Mouse (Mus musculus): ENCODE results near the gene Carnmt1. TPM values are rescaled to one million over a fixed set of nuclear protein-coding genes. Genes with fewer than 3 reads are reported as not detected.

Gene Carnmt1
- polyA plus RNA-seq, 1 experiment from 2014 or later = 18.0 TPM

- Histone ChIP-seq H3K4me1 (ENCODE audit: control insufficient read depth, insufficient read depth, low read length) (no peaks in the 10 kb centered on the region), H3K9me3 (ENCODE audit: control insufficient read depth, low read length) (no peaks in the 10 kb centered on the region), H3K27me3 (ENCODE audit: control insufficient read depth, insufficient read depth, low read length) (no peaks in the 10 kb centered on the region), H3K4me2 (ENCODE audit: low read length) (no peak overlapping the region), H3K9ac (replicated peaks; ENCODE audit: low read length) (no peak overlapping the region), H3K36me3 (ENCODE audit: control insufficient read depth, insufficient read depth, low read length) (no peaks in the 10 kb centered on the region), H3K27ac (replicated peaks; ENCODE audit: low read depth, low read length) (no peak overlapping the region), H3K4me3 (replicated peaks; ENCODE audit: low read depth, low read length) (no peak overlapping the region)
- ATAC-seq (ENCODE audit: low FRiP score, low TSS enrichment) = no peak
- no peak for DNase-seq
- 87% methylated on average over 4 of the region's 4 CpGs for WGBS
Measured at GRCm38 (mm10) chr19:18649955-18650354, 20.6 kb upstream of the Carnmt1 start.

GRCm38 (mm10) chr19:18650473-18650872 lies 20.1 kb upstream of the Carnmt1 start:
- 86% methylated on average over 6 of the region's 6 CpGs for WGBS
- Histone ChIP-seq H3K27me3 (ENCODE audit: control insufficient read depth, insufficient read depth, low read length) (no peaks in the 10 kb centered on the region), H3K4me3 (replicated peaks; ENCODE audit: low read depth, low read length) (no peak overlapping the region), H3K9ac (replicated peaks; ENCODE audit: low read length) (no peak overlapping the region), H3K9me3 (ENCODE audit: control insufficient read depth, low read length) (no peaks in the 10 kb centered on the region), H3K27ac (replicated peaks; ENCODE audit: low read depth, low read length) (no peak overlapping the region), H3K36me3 (ENCODE audit: control insufficient read depth, insufficient read depth, low read length) (no peaks in the 10 kb centered on the region), H3K4me1 (ENCODE audit: control insufficient read depth, insufficient read depth, low read length) (no peaks in the 10 kb centered on the region), H3K4me2 (ENCODE audit: low read length) (no peak overlapping the region)
- ATAC-seq (ENCODE audit: low FRiP score, low TSS enrichment) = no peak
- DNase-seq = no peak

- Histone ChIP-seq H3K36me3 (ENCODE audit: control insufficient read depth, insufficient read depth, low read length) (no peaks in the 10 kb centered on the region), H3K4me2 (ENCODE audit: low read length) (no peak overlapping the region), H3K27me3 (ENCODE audit: control insufficient read depth, insufficient read depth, low read length) (no peaks in the 10 kb centered on the region), H3K9ac (replicated peaks; ENCODE audit: low read length) (no peak overlapping the region), H3K4me3 (replicated peaks; ENCODE audit: low read depth, low read length) (no peak overlapping the region), H3K27ac (replicated peaks; ENCODE audit: low read depth, low read length) (no peak overlapping the region), H3K4me1 (ENCODE audit: control insufficient read depth, insufficient read depth, low read length) (no peaks in the 10 kb centered on the region), H3K9me3 (ENCODE audit: control insufficient read depth, low read length) (no peaks in the 10 kb centered on the region)
- ATAC-seq (ENCODE audit: low FRiP score, low TSS enrichment) (no peak), DNase-seq (no peak)
- 89% methylated on average over 4 of the region's 4 CpGs for WGBS
Measured at GRCm38 (mm10) chr19:18652592-18652991, 18.0 kb upstream of the Carnmt1 start.

- Histone ChIP-seq H3K4me2 (ENCODE audit: low read length) (no peak overlapping the region), H3K27ac (replicated peaks; ENCODE audit: low read depth, low read length) (no peak overlapping the region), H3K4me1 (ENCODE audit: control insufficient read depth, insufficient read depth, low read length) (no peaks in the 10 kb centered on the region), H3K27me3 (ENCODE audit: control insufficient read depth, insufficient read depth, low read length) (no peaks in the 10 kb centered on the region), H3K9ac (replicated peaks; ENCODE audit: low read length) (no peak overlapping the region), H3K9me3 (ENCODE audit: control insufficient read depth, low read length) (no peaks in the 10 kb centered on the region), H3K4me3 (replicated peaks; ENCODE audit: low read depth, low read length) (no peak overlapping the region), H3K36me3 (ENCODE audit: control insufficient read depth, insufficient read depth, low read length) (no peaks in the 10 kb centered on the region)
- 87% methylated on average over 6 of the region's 6 CpGs for WGBS
- no peak for ATAC-seq (ENCODE audit: low FRiP score, low TSS enrichment)
- DNase-seq = no peak
Measured at GRCm38 (mm10) chr19:18653058-18653457, 17.5 kb upstream of the Carnmt1 start.

- Histone ChIP-seq H3K4me1 (ENCODE audit: control insufficient read depth, insufficient read depth, low read length) (no peaks in the 10 kb centered on the region), H3K36me3 (ENCODE audit: control insufficient read depth, insufficient read depth, low read length) (no peaks in the 10 kb centered on the region), H3K27ac (replicated peaks; ENCODE audit: low read depth, low read length) (no peak overlapping the region), H3K27me3 (ENCODE audit: control insufficient read depth, insufficient read depth, low read length) (no peaks in the 10 kb centered on the region), H3K4me2 (ENCODE audit: low read length) (no peak overlapping the region), H3K9me3 (ENCODE audit: control insufficient read depth, low read length) (no peaks in the 10 kb centered on the region), H3K4me3 (replicated peaks; ENCODE audit: low read depth, low read length) (no peak overlapping the region), H3K9ac (replicated peaks; ENCODE audit: low read length) (no peak overlapping the region)
- WGBS = 95% methylated on average over 8 of the region's 8 CpGs
- DNase-seq (no peak), ATAC-seq (ENCODE audit: low FRiP score, low TSS enrichment) (no peak)
Measured at GRCm38 (mm10) chr19:18654330-18654729, 16.2 kb upstream of the Carnmt1 start.

GRCm38 (mm10) chr19:18654984-18655383 lies 15.6 kb upstream of the Carnmt1 start:
- H3K9me3 ChIP-seq (ENCODE audit: control insufficient read depth, low read length) = no peaks in the 10 kb centered on the region
- H3K4me1 ChIP-seq (ENCODE audit: control insufficient read depth, insufficient read depth, low read length) = no peaks in the 10 kb centered on the region
- no peak overlapping the region for H3K4me2 ChIP-seq (ENCODE audit: low read length)
- H3K27ac ChIP-seq (replicated peaks; ENCODE audit: low read depth, low read length) = no peak overlapping the region
- H3K36me3 ChIP-seq (ENCODE audit: control insufficient read depth, insufficient read depth, low read length) = no peaks in the 10 kb centered on the region
- WGBS = 87% methylated on average over 5 of the region's 5 CpGs
- H3K4me3 ChIP-seq (replicated peaks; ENCODE audit: low read depth, low read length) = no peak overlapping the region
- DNase-seq = no peak
- no peak for ATAC-seq (ENCODE audit: low FRiP score, low TSS enrichment)
- no peak overlapping the region for H3K9ac ChIP-seq (replicated peaks; ENCODE audit: low read length)
- H3K27me3 ChIP-seq (ENCODE audit: control insufficient read depth, insufficient read depth, low read length) = no peaks in the 10 kb centered on the region

GRCm38 (mm10) chr19:18655999-18656398 lies 14.6 kb upstream of the Carnmt1 start:
- ATAC-seq (ENCODE audit: low FRiP score, low TSS enrichment) = no peak
- Histone ChIP-seq H3K36me3 (ENCODE audit: control insufficient read depth, insufficient read depth, low read length) (no peaks in the 10 kb centered on the region), H3K27ac (replicated peaks; ENCODE audit: low read depth, low read length) (no peak overlapping the region), H3K9ac (replicated peaks; ENCODE audit: low read length) (no peak overlapping the region), H3K9me3 (ENCODE audit: control insufficient read depth, low read length) (no peaks in the 10 kb centered on the region), H3K4me3 (replicated peaks; ENCODE audit: low read depth, low read length) (no peak overlapping the region), H3K4me2 (ENCODE audit: low read length) (no peak overlapping the region), H3K27me3 (ENCODE audit: control insufficient read depth, insufficient read depth, low read length) (no peaks in the 10 kb centered on the region), H3K4me1 (ENCODE audit: control insufficient read depth, insufficient read depth, low read length) (no peaks in the 10 kb centered on the region)
- 82% methylated on average over 7 of the region's 7 CpGs for WGBS
- no peak for DNase-seq

- DNase-seq (no peak), ATAC-seq (ENCODE audit: low FRiP score, low TSS enrichment) (no peak)
- WGBS = 69% methylated on average over 4 of the region's 4 CpGs
- no peak overlapping the region for H3K9ac ChIP-seq (replicated peaks; ENCODE audit: low read length)
- no peaks in the 10 kb centered on the region for H3K27me3 ChIP-seq (ENCODE audit: control insufficient read depth, insufficient read depth, low read length)
- H3K4me2 ChIP-seq (ENCODE audit: low read length) = no peak overlapping the region
- no peak overlapping the region for H3K4me3 ChIP-seq (replicated peaks; ENCODE audit: low read depth, low read length)
- H3K36me3 ChIP-seq (ENCODE audit: control insufficient read depth, insufficient read depth, low read length) = no peaks in the 10 kb centered on the region
- H3K4me1 ChIP-seq (ENCODE audit: control insufficient read depth, insufficient read depth, low read length) = no peaks in the 10 kb centered on the region
- H3K27ac ChIP-seq (replicated peaks; ENCODE audit: low read depth, low read length) = no peak overlapping the region
- H3K9me3 ChIP-seq (ENCODE audit: control insufficient read depth, low read length) = no peaks in the 10 kb centered on the region
Measured at GRCm38 (mm10) chr19:18658473-18658872, 12.1 kb upstream of the Carnmt1 start.

- ATAC-seq (ENCODE audit: low FRiP score, low TSS enrichment) (no peak), DNase-seq (no peak)
- Histone ChIP-seq H3K27ac (replicated peaks; ENCODE audit: low read depth, low read length) (no peak overlapping the region), H3K9me3 (ENCODE audit: control insufficient read depth, low read length) (no peaks in the 10 kb centered on the region), H3K4me2 (ENCODE audit: low read length) (no peak overlapping the region), H3K9ac (replicated peaks; ENCODE audit: low read length) (no peak overlapping the region), H3K4me3 (replicated peaks; ENCODE audit: low read depth, low read length) (no peak overlapping the region), H3K36me3 (ENCODE audit: control insufficient read depth, insufficient read depth, low read length) (no peaks in the 10 kb centered on the region), H3K27me3 (ENCODE audit: control insufficient read depth, insufficient read depth, low read length) (no peaks in the 10 kb centered on the region), H3K4me1 (ENCODE audit: control insufficient read depth, insufficient read depth, low read length) (no peaks in the 10 kb centered on the region)
- 60% methylated on average over 1 of the region's 1 CpGs for WGBS
Measured at GRCm38 (mm10) chr19:18659349-18659748, 11.2 kb upstream of the Carnmt1 start.

All from midbrain, embryonic 14.5 days (tissue).